Mouse (Mus musculus) heart, embryonic 11.5 days (tissue): ENCODE measurements around the gene Sorl1. TPM values are rescaled to one million over a fixed set of nuclear protein-coding genes. Genes with fewer than 3 reads are reported as not detected.

Experiments
- ATAC-seq: fragments of 200-750 bp; cut with Nextera tagmentation; replicated peaks from 2 replicates; pipeline ENCODE4 v1.8.0; 2017; ENCODE audit warnings: moderate library complexity; ENCODE audit not compliant: insufficient number of reproducible peaks, low FRiP score, low TSS enrichment
- H3K27ac ChIP-seq: fragments of 300-500 bp; sonication (generic); 2 replicates; pipeline ENCODE4 v1.5.1; 2014; ENCODE audit warnings: mild to moderate bottlenecking, low read depth, low read length
- H3K27me3 ChIP-seq: fragments of 300-500 bp; sonication (generic); 2 replicates; pipeline ENCODE4 v1.6.1; 2014; ENCODE audit warnings: mild to moderate bottlenecking, low read length, mixed read lengths; ENCODE audit not compliant: control insufficient read depth, insufficient read depth
- H3K36me3 ChIP-seq: fragments of 300-500 bp; sonication (generic); 2 replicates; pipeline ENCODE4 v1.6.1; 2014; ENCODE audit warnings: mild to moderate bottlenecking, low read length, moderate library complexity, mixed read lengths; ENCODE audit not compliant: control insufficient read depth, insufficient read depth
- H3K4me1 ChIP-seq: fragments of 300-500 bp; sonication (generic); 2 replicates; pipeline ENCODE4 v1.6.1; 2014; ENCODE audit warnings: low read length; ENCODE audit not compliant: control insufficient read depth, insufficient read depth
- H3K4me2 ChIP-seq: fragments of 300-500 bp; sonication (generic); 2 replicates; pipeline ENCODE4 v1.6.1; 2014; ENCODE audit warnings: mild to moderate bottlenecking, moderate library complexity
- H3K4me3 ChIP-seq: fragments of 300-500 bp; sonication (generic); 2 replicates; pipeline ENCODE4 v1.5.1; 2014; ENCODE audit warnings: low read depth, low read length
- H3K9ac ChIP-seq: fragments of 300-500 bp; sonication (generic); 2 replicates; pipeline ENCODE4 v1.6.1; 2014; ENCODE audit warnings: mild to moderate bottlenecking, low read depth, low read length, moderate library complexity
- H3K9me3 ChIP-seq: fragments of 300-500 bp; sonication (generic); replicated peaks from 2 replicates; pipeline ENCODE4 v1.6.1; 2016; ENCODE audit warnings: low read length; ENCODE audit not compliant: control insufficient read depth
- WGBS: fragments of 180-500 bp; shearing (Covaris S2); extraction: QIAGEN DNeasy Blood & Tissue Kit; methylation state at CpG from one replicate; pipeline ENCODE4 v1.1.7; 2014; ENCODE audit not compliant: insufficient replicate concordance; 5-methylcytosine and 5-hydroxymethylcytosine counted together
- polyA plus RNA-seq: library from polyadenylated mRNA; unstranded; fragments of >200 nt; fragmentation: Nextera tagmentation; extraction: Ambion mirVana; gene quantifications from 2 replicates; pipeline ENCODE4 v1.2.1, GENCODE M21; 2014

Sorl1 gene
- polyA plus RNA-seq, 1 experiment from 2014 or later: 7.6 TPM

DNA sequence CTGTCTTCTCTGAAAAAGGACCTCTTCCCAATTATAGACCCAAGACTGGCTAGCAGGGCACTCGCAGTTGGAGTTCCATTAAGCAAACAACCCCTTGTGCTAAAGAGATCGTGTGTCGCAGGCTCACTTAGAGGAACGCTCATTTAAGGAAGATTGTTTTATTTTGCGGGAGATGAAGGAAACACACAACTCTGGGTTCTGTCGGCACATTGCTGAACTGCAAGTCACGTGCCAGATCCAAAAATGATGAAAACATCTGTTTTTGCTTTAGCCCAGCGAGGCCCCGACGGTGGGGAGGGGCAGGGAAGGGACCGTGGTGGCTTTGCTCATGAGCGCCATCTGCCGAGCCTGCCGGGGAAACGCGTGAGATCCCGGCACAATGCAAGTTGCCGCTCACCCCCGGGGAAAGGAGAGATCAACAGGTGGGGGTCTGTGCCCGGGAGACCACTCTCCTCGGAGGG lies 173.1 kb downstream of the Sorl1 start:
- Histone ChIP-seq H3K9ac (peak overlapping the region; percentile 64), H3K4me3 (peak overlapping the region; percentile 36), H3K4me1 (peaks cover 15% of the 10 kb centered on the region), H3K9me3 (no peaks in the 10 kb centered on the region), H3K27ac (peak overlapping the region; percentile 92), H3K4me2 (peak overlapping the region; percentile 80), H3K36me3 (no peaks in the 10 kb centered on the region), H3K27me3 (no peaks in the 10 kb centered on the region)
- WGBS: 0% methylated on average over 21 of the region's 21 CpGs
- ATAC-seq: peak; percentile 76

DNA sequence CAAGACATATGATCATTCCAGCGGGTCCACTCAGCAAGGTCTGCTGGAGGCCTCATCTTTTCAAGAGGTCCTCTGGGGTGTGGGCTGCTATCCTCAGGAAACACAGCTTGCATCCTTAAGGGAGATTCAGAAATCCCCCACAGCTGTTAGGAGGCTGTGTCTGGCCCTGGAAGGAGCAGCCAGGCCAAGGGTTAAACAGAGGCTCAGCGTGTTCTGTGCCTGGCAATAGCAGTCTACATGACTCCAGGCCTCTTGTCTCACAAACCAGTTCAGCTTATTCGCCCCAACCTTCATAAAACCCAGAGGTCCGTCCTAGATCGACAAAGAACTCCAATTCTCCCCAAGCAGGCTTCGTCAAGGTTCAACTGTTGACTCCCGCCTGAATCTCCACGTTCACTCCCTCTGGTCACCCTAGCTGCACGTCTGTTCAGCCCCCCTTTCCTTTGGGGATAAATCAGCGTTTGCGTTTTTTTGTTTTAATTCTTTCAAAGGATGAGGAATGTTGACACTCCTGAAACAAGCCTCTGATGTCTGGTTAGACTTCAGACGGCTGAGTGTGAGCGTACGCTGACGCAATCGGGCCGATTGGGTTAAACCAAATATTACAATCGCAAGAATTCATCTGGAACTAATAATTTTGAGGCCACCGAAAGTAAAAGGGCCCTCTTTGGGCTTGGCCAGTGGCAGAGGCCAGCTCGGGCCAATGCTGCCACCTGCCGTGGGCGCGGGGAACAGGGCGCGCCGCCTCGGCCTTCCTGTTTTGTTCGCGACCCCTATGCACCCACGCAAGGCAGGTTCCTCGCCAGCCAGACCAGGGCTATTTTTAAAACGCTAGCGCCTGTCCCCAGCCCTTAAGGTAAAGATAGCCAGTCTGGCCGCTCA lies 173.7 kb downstream of the Sorl1 start:
- WGBS: 11% methylated on average over 34 of the region's 34 CpGs
- Histone ChIP-seq H3K4me2 (peak overlapping the region; percentile 80), H3K4me1 (peaks cover 15% of the 10 kb centered on the region), H3K36me3 (no peaks in the 10 kb centered on the region), H3K9me3 (no peaks in the 10 kb centered on the region), H3K9ac (peak overlapping the region; percentile 64), H3K27me3 (no peaks in the 10 kb centered on the region), H3K27ac (peak overlapping the region; percentile 92), H3K4me3 (peak overlapping the region; percentile 36)
- ATAC-seq: peak; percentile 84

DNA sequence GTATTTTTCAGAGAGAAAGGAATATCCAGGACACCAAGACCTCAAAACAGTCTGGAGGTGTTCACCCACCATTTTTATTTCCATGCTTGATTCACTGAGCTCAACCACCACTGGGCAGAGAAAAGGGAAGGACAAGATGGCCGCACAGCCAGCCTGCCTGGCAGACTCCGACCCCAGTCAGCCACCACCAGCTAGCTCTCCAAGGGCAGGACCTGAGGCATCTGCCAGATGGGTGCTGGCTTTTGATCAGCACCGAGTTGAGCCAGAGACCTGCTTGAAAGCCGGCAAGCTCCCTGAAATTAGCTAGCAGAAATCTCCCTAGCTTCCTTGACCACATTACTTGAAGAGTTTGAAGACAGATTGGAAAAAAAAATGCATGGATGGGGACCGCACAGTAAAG lies 174.6 kb downstream of the Sorl1 start:
- 67% methylated on average over 5 of the region's 5 CpGs for WGBS
- no peak overlapping the region for H3K9ac ChIP-seq
- H3K27me3 ChIP-seq: no peaks in the 10 kb centered on the region
- no peak overlapping the region for H3K4me2 ChIP-seq
- H3K36me3 ChIP-seq: no peaks in the 10 kb centered on the region
- no peak overlapping the region for H3K4me3 ChIP-seq
- H3K9me3 ChIP-seq: no peaks in the 10 kb centered on the region
- H3K27ac ChIP-seq: peak overlapping the region; percentile 92; the same call in 1 of the 2 replicates
- peaks cover 15% of the 10 kb centered on the region for H3K4me1 ChIP-seq
- ATAC-seq: no peak

- H3K9me3 ChIP-seq: no peaks in the 10 kb centered on the region
- no peaks in the 10 kb centered on the region for H3K27me3 ChIP-seq
- WGBS: 89% methylated on average over 7 of the region's 7 CpGs
- no peak overlapping the region for H3K9ac ChIP-seq
- ATAC-seq: no peak
- H3K4me3 ChIP-seq: no peak overlapping the region
- H3K4me2 ChIP-seq: no peak overlapping the region
- no peaks in the 10 kb centered on the region for H3K36me3 ChIP-seq
- H3K27ac ChIP-seq: no peak overlapping the region
- peaks cover 6% of the 10 kb centered on the region; the same call in 1 of the 2 replicates for H3K4me1 ChIP-seq
Observed at GRCm38 (mm10) chr9:41944964-41945363, 179.1 kb downstream of the Sorl1 start.

- Histone ChIP-seq H3K9me3 (no peaks in the 10 kb centered on the region), H3K9ac (no peak overlapping the region), H3K27ac (no peak overlapping the region), H3K27me3 (no peaks in the 10 kb centered on the region), H3K4me2 (no peak overlapping the region), H3K4me3 (no peak overlapping the region), H3K36me3 (no peaks in the 10 kb centered on the region), H3K4me1 (peaks cover 5% of the 10 kb centered on the region; the same call in 1 of the 2 replicates)
- 78% methylated on average over 4 of the region's 4 CpGs for WGBS
- no peak for ATAC-seq
Observed at GRCm38 (mm10) chr9:41942970-41943635, 181.0 kb downstream of the Sorl1 start.

DNA sequence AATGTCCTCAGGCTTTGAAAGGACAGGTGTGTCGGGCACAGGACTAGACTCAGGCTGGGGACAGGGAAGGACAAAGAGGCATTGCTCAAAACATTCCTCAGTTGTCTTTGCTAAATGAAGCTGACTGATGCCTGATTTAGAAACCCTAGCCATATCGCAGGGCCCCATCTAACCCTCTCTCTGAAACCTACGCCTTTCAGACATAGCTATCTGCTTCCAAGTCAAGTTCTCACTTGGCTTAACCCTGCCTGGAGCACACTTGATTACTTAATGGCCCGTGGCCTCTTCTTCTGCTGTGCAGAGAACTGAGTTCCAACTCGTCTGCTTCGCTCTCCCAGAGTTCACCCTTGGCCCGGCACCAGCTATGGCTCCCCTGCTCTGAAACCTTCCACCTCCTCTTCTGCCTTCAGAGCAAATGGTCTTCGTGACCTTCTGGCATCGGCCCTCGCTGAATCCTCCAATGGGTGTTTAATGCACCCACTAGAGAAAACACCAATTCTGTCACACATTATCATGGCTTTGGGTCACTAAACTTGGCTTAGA lies 183.7 kb downstream of the Sorl1 start:
- Histone ChIP-seq H3K9ac (no peak overlapping the region), H3K27me3 (no peaks in the 10 kb centered on the region), H3K4me1 (peaks cover 13% of the 10 kb centered on the region; the same call in 1 of the 2 replicates), H3K36me3 (no peaks in the 10 kb centered on the region), H3K9me3 (no peaks in the 10 kb centered on the region), H3K4me3 (no peak overlapping the region), H3K4me2 (no peak overlapping the region), H3K27ac (no peak overlapping the region)
- ATAC-seq: no peak
- 71% methylated on average over 10 of the region's 10 CpGs for WGBS

GRCm38 (mm10) chr9:41938449-41938848 lies 185.6 kb downstream of the Sorl1 start:
- ATAC-seq: no peak
- Histone ChIP-seq H3K9me3 (no peaks in the 10 kb centered on the region), H3K4me1 (peaks cover 13% of the 10 kb centered on the region; the same call in 1 of the 2 replicates), H3K4me3 (no peak overlapping the region), H3K27ac (0 out of 2 replicates have a peak overlapping the region, but pooled peaks have one; percentile 54), H3K4me2 (no peak overlapping the region), H3K9ac (no peak overlapping the region), H3K27me3 (no peaks in the 10 kb centered on the region), H3K36me3 (no peaks in the 10 kb centered on the region)
- WGBS: 53% methylated on average over 8 of the region's 8 CpGs

DNA sequence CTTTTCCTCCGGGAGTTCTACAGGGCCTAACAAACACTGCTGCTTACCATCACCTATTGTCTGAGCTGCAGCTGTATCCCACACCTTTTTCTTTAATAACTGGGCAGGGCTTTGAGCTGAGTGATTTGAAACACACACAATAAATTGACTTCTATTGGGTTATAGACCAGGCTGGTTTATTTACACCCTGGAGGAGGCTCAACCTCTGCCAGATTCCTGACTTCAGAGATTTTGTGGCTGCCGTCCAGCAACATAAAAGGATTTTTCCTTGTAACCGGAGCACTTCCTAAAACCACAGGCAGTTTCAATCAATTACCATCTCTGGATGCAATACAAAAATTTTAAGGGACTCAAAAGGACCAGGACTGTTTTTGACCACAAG lies 186.1 kb downstream of the Sorl1 start:
- Histone ChIP-seq H3K4me1 (peaks cover 13% of the 10 kb centered on the region; the same call in 1 of the 2 replicates), H3K36me3 (no peaks in the 10 kb centered on the region), H3K4me3 (no peak overlapping the region), H3K27ac (peak overlapping the region; percentile 62), H3K4me2 (no peak overlapping the region), H3K9me3 (no peaks in the 10 kb centered on the region), H3K9ac (no peak overlapping the region), H3K27me3 (no peaks in the 10 kb centered on the region)
- 43% methylated on average over 3 of the region's 3 CpGs for WGBS
- no peak for ATAC-seq
